Mouse (Mus musculus) testis, adult 2 months (tissue): Measurements from ENCODE around the gene Tob1. TPM values are rescaled to one million over a fixed set of nuclear protein-coding genes. Genes with fewer than 3 reads are reported as not detected.

ENCODE experiments used
- H3K27ac ChIP-seq: fragments of 200-500 bp; 2 replicates; pipeline ENCODE4 v1.5.1; 2012; ENCODE audit warnings: low read depth, low read length; ENCODE audit not compliant: control insufficient read depth, insufficient read depth
- H3K27me3 ChIP-seq: fragments of 200-500 bp; 2 replicates; pipeline ENCODE4 v1.6.1; 2012; ENCODE audit warnings: mild to moderate bottlenecking, low read length, moderate library complexity; ENCODE audit not compliant: control insufficient read depth, insufficient read depth
- H3K36me3 ChIP-seq: fragments of 200-500 bp; 2 replicates; pipeline ENCODE4 v1.6.1; 2012; ENCODE audit warnings: mild to moderate bottlenecking, low read length; ENCODE audit not compliant: control insufficient read depth, insufficient read depth
- H3K4me1 ChIP-seq: fragments of 200-500 bp; 2 replicates; pipeline ENCODE4 v1.6.1; 2012; ENCODE audit warnings: low read length; ENCODE audit not compliant: control insufficient read depth, insufficient read depth
- H3K4me3 ChIP-seq: fragments of 200-500 bp; 2 replicates; pipeline ENCODE4 v1.5.1; 2012; ENCODE audit warnings: low read depth, mild to moderate bottlenecking, low read length, moderate library complexity, mixed read lengths; ENCODE audit not compliant: control insufficient read depth
- CTCF ChIP-seq: fragments of 200-500 bp; IDR thresholded peaks from 2 replicates; pipeline ENCODE4 v1.5.1; 2012; ENCODE audit warnings: low read depth, mild to moderate bottlenecking, inconsistent platforms, low read length, moderate library complexity; ENCODE audit not compliant: control insufficient read depth, insufficient read depth, insufficient replicate concordance
- POLR2A ChIP-seq: fragments of 200-500 bp; IDR thresholded peaks from 2 replicates; pipeline ENCODE4 v1.6.1; 2012; ENCODE audit warnings: low read depth, mild to moderate bottlenecking, inconsistent platforms, low read length, moderate library complexity; ENCODE audit not compliant: control insufficient read depth
- polyA plus RNA-seq: library from polyadenylated mRNA; depleted of rRNA; stranded (reverse); fragments of >200 nt; gene quantifications from 2 replicates; pipeline ENCODE4 v1.2.3, GENCODE M21; 2012

Gene Tob1
- polyA plus RNA-seq, 1 experiment, result 40.5 TPM

DNA sequence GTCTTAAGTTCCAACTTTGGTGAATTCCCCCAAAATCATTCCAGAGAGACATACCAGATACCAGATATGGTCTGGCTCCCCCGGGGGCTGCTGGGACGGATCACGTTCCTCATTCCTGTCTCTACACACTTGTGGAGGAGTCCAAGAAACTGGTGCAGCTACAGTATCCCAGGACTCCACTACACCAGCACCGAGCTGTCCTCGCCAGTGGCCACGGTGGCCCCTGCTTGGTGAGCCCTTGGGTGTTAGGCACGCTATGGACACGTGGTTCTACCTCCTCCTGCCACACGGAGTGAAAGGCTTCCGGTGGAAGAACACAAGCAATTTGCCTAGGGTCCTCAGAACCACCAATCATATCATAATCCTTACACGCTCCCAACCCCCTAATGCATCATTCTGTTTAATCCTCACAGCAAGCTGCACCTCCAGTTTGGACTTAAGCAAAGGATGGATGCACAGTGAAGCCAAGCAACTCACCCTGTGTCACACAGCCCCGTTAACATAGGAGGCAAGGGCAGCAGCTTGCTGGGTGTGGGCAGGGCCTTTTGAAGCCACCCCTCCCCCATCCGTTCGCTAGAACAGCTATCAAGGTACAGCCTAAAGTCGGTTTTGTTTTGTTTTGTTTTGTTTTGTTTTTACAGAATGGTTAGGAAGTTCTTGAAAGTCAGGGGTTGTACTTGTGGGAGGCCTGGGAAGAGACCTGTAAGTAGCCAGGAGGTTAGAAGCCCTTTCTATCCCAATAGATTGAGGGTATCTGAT lies 32.3 kb downstream of the Tob1 start:
- Histone ChIP-seq H3K4me1 (peaks cover 15% of the 10 kb centered on the region), H3K27me3 (no peaks in the 10 kb centered on the region), H3K27ac (peak overlapping the region; percentile 3; the same call in 1 of the 2 replicates), H3K4me3 (no peak overlapping the region; the same call in 1 of the 2 replicates), H3K36me3 (no peaks in the 10 kb centered on the region)
- TF ChIP-seq CTCF (no peak), POLR2A (no peak)

- H3K27me3 ChIP-seq, result no peaks in the 10 kb centered on the region
- H3K27ac ChIP-seq, result no peak overlapping the region
- H3K4me1 ChIP-seq, result peaks cover 15% of the 10 kb centered on the region
- no peaks in the 10 kb centered on the region for H3K36me3 ChIP-seq
- TF ChIP-seq CTCF, result no peak
- no peak for TF ChIP-seq POLR2A
- no peak overlapping the region for H3K4me3 ChIP-seq
Observed at GRCm38 (mm10) chr11:94244385-94244784, 33.1 kb downstream of the Tob1 start.

DNA sequence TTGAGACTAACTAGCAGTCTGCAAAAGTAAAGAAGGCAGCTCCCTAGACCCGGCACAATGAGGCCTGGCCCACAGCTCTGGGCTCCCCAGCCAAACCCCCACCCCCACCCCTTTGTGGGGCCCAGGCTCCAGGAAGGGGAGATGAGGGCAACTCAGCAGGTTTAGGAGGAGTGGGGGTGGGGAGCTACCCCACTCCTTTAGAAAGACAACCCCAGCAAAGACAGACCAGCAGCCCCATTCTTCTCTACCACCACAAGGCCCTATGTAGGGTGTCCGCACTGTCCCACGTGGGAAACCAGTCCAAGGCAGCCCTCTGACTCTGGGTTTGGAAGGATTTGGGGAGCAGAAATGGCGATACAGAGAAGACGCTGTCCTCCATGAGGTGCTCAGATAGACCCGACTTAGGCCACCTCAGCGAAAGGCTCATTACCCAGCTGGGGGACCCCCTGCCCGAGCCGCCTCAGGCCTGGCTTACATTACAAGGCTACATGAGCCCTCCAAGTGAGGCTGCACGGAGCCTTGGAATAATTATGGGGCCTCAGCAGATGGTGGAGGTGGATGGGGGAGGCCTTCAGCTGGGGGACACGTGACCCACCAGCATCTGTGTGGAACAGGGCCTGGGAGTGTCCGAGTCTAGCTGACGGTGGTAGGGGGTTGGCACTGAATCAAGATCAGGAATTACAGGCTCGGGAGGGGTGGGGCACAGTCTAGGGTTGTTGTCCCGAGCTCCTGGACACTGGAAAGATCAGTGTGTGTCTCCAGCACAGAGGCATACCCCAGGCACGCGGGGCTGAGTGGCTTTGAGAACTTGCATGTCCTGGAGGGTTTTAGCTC lies 34.9 kb downstream of the Tob1 start, which contains the start of gene Wfikkn2:
TSS of gene Wfikkn2 (minus strand) at position 51 of the 834 bp plus-strand sequence.
- no peak within 1 kb of the TSS for H3K27ac ChIP-seq
- H3K4me1 ChIP-seq, result peaks cover 15% of the 10 kb centered on the region
- H3K27me3 ChIP-seq, result no peaks in the 10 kb centered on the region
- no peak within 1 kb of the TSS for H3K4me3 ChIP-seq
- no peaks in the 10 kb centered on the region for H3K36me3 ChIP-seq
- no peak for TF ChIP-seq CTCF
- TF ChIP-seq POLR2A, result no peak

- TF ChIP-seq POLR2A, result no peak
- no peak for TF ChIP-seq CTCF
- Histone ChIP-seq H3K4me3 (no peak overlapping the region), H3K27ac (no peak overlapping the region), H3K4me1 (peaks cover 15% of the 10 kb centered on the region), H3K27me3 (no peaks in the 10 kb centered on the region), H3K36me3 (no peaks in the 10 kb centered on the region)
Observed at GRCm38 (mm10) chr11:94246789-94247061, 35.5 kb downstream of the Tob1 start.

DNA sequence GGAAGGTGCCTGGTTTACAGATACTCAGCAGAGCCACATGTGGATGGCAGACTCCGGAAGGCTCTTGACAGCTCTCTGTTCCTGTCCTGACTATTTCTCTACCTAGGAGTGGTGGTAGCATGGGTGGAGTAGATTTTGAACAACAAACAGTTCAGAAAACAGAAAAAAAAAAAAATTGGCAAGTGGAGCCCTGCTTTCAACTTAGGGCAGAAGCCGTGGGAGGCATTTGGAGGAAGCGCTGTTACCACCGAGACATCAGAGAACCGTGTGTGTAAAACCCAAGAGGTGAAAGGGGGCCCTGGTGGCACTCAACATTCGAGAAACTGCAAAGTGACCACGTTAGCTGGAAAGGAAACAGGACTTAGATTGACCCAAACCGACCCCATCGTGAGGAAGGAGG lies 41.9 kb downstream of the Tob1 start:
- H3K27me3 ChIP-seq, result no peaks in the 10 kb centered on the region
- no peaks in the 10 kb centered on the region for H3K36me3 ChIP-seq
- no peak for TF ChIP-seq POLR2A
- no peak for TF ChIP-seq CTCF
- H3K4me1 ChIP-seq, result no peaks in the 10 kb centered on the region
- no peak overlapping the region for H3K4me3 ChIP-seq
- no peak overlapping the region for H3K27ac ChIP-seq

DNA sequence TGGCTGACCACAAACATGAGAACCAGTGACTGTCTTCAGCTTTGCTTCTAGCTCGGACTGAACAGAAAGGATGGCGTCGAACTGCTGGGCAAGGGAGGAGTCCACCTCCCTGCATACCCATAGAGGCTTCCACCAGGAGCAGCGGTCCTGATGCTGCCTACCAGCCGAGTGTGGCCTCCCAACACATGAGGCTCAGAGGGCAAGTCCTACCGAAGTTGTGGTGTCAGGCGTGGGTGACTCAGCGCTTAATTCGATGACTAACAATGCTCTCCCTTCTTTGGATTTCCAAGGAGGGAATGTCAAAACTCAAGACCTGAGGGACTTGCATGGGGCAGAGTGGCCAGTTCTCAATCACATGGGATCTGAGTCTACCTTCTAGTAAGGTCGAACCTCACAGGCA lies 42.4 kb downstream of the Tob1 start:
- TF ChIP-seq CTCF, result no peak
- TF ChIP-seq POLR2A, result no peak
- Histone ChIP-seq H3K4me3 (no peak overlapping the region), H3K27ac (no peak overlapping the region), H3K4me1 (no peaks in the 10 kb centered on the region), H3K27me3 (no peaks in the 10 kb centered on the region), H3K36me3 (no peaks in the 10 kb centered on the region)

- H3K27me3 ChIP-seq, result no peaks in the 10 kb centered on the region
- no peak overlapping the region for H3K27ac ChIP-seq
- no peaks in the 10 kb centered on the region for H3K36me3 ChIP-seq
- TF ChIP-seq POLR2A (no peak), CTCF (no peak)
- no peak overlapping the region for H3K4me3 ChIP-seq
- no peaks in the 10 kb centered on the region for H3K4me1 ChIP-seq
Observed at GRCm38 (mm10) chr11:94255733-94256132, 44.5 kb downstream of the Tob1 start.
